Mouse (Mus musculus) olfactory bulb, adult 2 months (tissue): Measurements from ENCODE around the gene Mettl17. TPM values are rescaled to one million over a fixed set of nuclear protein-coding genes. Genes with fewer than 3 reads are reported as not detected.

Experiments used
- H3K27ac ChIP-seq: fragments of 200-500 bp; 2 replicates; pipeline ENCODE4 v1.5.1; 2012; ENCODE audit warnings: low read depth, low read length; ENCODE audit not compliant: insufficient read depth
- H3K4me1 ChIP-seq: fragments of 200-500 bp; 2 replicates; pipeline ENCODE4 v1.6.1; 2012; ENCODE audit warnings: low read length; ENCODE audit not compliant: control insufficient read depth, insufficient read depth
- H3K4me3 ChIP-seq: fragments of 200-500 bp; 2 replicates; pipeline ENCODE4 v1.5.1; 2012; ENCODE audit warnings: mild to moderate bottlenecking, low read depth, low read length, moderate library complexity; ENCODE audit not compliant: insufficient read depth
- CTCF ChIP-seq: fragments of 200-500 bp; IDR thresholded peaks from 2 replicates; pipeline ENCODE4 v1.5.1; 2012; ENCODE audit warnings: low read depth, mild to moderate bottlenecking, low read length, moderate library complexity; ENCODE audit not compliant: insufficient read depth
- POLR2A ChIP-seq: fragments of 200-500 bp; IDR thresholded peaks from 2 replicates; pipeline ENCODE4 v1.6.1; 2012; ENCODE audit warnings: mild to moderate bottlenecking, low read depth, low read length, moderate library complexity; ENCODE audit not compliant: insufficient read depth
- WGBS: fragments of 180-500 bp; shearing (Covaris S2); methylation state at CpG from one replicate; pipeline ENCODE4 v1.1.7; 2018; 5-methylcytosine and 5-hydroxymethylcytosine counted together
- polyA plus RNA-seq: library from polyadenylated mRNA; stranded (reverse); fragments of >200 nt; gene quantifications from 2 replicates; pipeline ENCODE4 v1.2.4, GENCODE M21; 2012; ENCODE audit warnings: low replicate concordance; ENCODE audit not compliant: missing spikeins, insufficient read depth, insufficient read length

The Mettl17 gene
- polyA plus RNA-seq, 1 experiment = not detected

DNA sequence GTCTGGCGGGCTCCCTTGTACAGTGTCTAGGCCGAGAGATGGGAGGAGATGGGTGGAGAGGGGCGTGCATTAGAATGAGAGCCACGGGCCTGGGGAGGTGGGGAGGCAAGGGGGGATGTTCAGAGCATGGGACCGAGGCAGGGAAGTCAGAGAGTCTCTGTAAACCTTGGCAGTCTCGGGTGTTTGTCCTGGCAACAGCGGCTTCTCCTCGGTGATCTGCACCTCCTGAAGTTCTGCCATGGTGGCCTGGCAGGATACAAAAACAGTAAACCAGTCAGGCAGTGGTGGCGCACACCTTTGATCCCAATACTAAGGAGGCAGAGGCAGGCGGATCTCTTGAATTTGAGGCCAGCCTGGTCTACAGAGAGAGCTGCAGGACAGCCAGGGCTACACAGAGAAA is 26.7 kb downstream of the Mettl17 start:
- H3K4me3 ChIP-seq = peak overlapping the region; percentile 17; the same call in 1 of the 2 replicates
- no peak for TF ChIP-seq CTCF
- no peak for TF ChIP-seq POLR2A
- H3K4me1 ChIP-seq = peaks cover 27% of the 10 kb centered on the region
- no peak overlapping the region for H3K27ac ChIP-seq
- 67% methylated on average over 10 of the region's 10 CpGs for WGBS

DNA sequence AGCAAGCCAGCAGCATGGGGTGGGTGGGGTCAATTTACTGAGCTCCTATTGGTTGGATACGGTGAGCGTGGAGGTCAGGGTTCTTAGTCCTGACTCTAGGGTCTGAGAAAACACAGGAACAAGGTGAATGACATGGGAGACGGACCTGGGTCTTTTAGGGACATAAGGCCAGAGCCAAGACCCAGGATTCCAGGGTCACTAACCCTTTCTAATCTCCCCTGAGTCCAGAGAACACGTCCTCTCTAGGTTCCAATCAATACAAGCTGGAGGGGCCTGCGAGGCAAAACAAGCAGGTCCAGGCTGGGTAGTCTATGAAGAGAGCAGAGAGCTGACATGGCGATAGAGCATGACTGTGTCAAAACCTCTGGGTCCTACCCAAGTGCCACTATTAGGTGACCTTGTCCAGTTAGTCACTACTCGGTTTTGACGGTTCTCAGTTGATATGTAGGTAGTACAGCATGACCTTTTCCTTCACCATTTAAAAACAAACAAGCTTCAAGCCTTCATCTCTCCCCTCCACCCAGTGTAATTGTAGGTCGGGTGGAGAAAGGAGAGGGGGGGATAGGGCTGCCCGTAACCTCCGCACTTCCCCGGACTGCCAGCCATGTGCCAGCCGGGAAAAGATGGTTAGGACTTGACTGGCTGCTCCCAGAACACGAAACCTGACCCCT is 27.9 kb downstream of the Mettl17 start:
- TF ChIP-seq POLR2A (no peak), CTCF (no peak)
- Histone ChIP-seq H3K27ac (peak overlapping the region; percentile 71), H3K4me3 (peak overlapping the region; percentile 79), H3K4me1 (peaks cover 23% of the 10 kb centered on the region)
- WGBS = 19% methylated on average over 14 of the region's 14 CpGs

DNA sequence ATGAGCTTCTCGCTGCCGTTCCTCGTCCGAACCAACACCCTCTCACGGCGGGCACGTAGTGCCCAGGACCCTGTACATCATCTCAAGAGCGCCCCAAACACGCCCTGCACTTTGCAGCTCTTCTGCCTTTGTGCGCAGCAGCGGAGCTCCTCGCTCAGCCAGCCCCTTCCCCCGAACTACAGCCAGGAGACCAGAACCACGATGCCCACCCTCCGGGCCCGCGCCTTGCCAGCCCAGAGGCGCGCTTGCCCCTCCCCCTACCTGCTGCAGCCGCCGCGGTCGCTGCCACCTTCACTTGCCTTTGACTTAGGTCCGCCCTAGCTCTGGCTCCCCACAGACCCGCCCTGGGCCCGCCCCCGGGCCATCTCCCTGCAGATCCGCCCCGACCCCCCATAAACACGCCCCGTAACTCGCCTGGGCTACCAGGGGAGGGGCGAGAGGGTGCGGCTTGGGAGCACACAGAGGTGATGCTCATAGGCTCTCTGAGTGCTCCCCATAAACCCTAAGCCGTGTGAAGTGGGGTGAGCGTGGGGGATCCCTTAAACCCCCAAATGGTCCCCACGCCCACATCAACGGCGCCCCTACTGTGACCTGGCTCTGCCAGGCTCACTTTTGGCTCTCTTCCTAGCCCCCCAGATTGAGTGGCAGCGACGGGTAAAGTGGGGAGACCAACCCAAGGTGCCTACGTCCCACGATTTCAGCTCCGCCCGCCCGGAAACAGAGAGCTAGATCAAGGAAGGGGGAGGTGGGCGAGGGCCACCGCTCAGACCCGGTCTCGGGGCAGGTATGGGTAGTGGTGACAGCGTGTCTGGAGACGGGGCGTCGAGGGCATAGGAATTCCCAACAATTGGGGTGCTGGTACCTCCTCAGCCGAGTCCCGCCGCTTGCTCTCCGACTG is 28.7 kb downstream of the Mettl17 start:
- no peak for TF ChIP-seq CTCF
- no peak for TF ChIP-seq POLR2A
- Histone ChIP-seq H3K4me1 (peaks cover 20% of the 10 kb centered on the region), H3K27ac (peak overlapping the region; percentile 71), H3K4me3 (peak overlapping the region; percentile 79)
- under 1% methylated on average over 58 of the region's 58 CpGs for WGBS

DNA sequence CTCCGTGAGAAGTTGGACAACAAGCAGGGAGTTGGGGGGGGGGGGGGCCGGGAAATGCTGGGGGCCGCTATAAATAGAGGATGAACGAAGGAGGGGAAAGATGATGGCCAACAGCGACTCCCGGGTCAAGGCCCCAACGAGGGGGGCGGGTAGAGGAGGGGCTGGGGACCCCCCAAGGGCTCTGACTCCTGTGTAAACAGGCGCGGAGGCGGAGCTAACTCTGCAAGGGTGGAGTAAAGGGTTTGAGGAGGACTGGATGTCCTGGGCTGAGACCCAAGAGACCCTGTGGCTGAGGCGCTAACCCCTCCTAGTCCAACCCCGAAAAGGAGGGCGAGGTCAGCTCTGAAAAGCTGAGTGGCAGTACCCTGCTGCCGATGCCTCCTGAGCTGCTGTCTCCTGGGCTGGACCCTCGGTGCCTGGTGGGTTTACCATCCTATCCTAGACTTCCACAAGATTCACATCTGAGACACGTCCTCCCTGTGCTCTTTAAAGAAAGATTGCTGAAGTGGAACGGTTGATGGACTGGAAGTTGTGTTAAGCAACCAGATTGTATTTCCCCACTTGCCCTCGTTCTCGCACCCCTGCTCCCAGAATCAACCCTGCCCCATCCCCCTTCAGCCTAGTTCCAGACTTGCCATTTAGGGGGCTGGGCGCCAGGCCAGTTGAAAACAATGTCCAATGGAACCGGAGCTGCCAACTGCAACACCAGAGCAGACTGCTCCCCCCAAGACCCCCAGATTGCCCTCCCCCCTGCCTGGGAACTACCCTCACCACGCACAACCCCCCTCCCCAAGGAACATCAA is 29.5 kb downstream of the Mettl17 start, which contains the start of gene Ndrg2:
Ndrg2 (minus strand) TSS at position 199 of the 803 bp plus-strand sequence.
- Histone ChIP-seq H3K27ac (peak within 1 kb of the TSS; percentile 71), H3K4me3 (peak within 1 kb of the TSS; percentile 79), H3K4me1 (peaks cover 20% of the 10 kb centered on the region)
- WGBS = 8% methylated on average over 23 of the region's 23 CpGs
- no peak for TF ChIP-seq CTCF
- no peak for TF ChIP-seq POLR2A

DNA sequence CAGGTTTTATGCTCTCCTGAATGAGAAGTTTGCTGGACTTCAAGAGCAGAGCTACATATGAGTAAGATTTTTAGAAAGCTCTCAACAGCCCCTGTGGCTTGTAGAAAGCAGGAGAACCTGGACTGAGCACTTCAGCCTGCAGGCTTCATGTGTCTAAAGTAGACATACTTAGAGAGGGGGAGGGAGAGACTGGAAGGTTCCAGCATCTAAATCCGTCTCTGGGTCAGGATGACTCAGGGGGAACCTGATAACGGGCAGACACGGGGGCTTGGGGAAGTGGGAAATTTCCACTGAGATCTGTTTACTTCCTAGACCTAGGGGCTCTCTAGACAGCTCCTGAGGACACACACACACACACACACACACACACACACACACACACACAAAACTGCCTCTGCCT is 30.4 kb downstream of the Mettl17 start:
- 5% methylated on average over 3 of the region's 3 CpGs for WGBS
- Histone ChIP-seq H3K4me3 (no peak overlapping the region), H3K4me1 (peaks cover 20% of the 10 kb centered on the region), H3K27ac (peak overlapping the region; percentile 54)
- TF ChIP-seq CTCF = no peak
- no peak for TF ChIP-seq POLR2A

DNA sequence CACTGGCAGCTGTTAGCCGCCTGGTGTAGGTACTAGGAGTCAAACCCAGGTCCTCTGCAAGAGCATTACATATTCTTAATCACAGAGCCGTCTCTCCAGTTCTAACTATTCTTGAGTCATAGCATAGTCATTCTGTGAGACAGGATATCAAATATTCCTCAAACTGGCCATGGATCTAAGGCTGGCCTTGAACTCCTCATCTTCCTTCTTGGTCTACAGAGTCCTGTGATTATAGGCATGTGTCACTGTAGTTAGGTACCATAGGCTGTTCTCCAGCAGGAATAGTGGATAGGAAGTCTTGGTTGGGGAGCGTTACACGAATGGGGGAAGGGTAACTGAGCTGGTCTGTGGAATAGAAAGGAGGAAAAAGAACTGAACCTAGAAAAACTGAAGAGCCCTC is 31.9 kb downstream of the Mettl17 start:
- peaks cover 23% of the 10 kb centered on the region for H3K4me1 ChIP-seq
- H3K27ac ChIP-seq = no peak overlapping the region
- 95% methylated on average over 4 of the region's 4 CpGs for WGBS
- no peak overlapping the region for H3K4me3 ChIP-seq
- TF ChIP-seq POLR2A (no peak), CTCF (no peak)

DNA sequence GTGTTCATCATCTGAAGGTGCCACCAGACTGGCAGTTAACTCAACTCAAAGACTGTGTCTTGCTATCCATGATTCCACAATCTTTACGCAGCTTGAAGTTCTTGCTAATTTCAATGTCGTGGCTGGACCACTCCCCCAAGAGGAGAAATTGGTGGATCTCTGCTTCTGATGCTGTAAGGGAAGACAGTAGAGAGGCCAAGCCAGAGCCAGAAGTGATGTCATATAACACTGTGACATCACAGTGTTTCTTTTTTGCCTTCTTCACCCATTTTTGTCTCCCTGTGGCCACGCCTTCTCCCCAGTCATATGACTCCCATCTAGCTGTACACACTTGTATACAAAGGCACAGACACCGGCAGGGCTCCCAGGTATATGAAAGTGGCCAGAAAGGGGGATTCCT is 33.5 kb downstream of the Mettl17 start, which contains the start of gene Tppp2:
Tppp2 (plus strand) TSS at position 301 of the 400 bp plus-strand sequence.
- 96% methylated on average over 4 of the region's 4 CpGs for WGBS
- Histone ChIP-seq H3K4me3 (no peak within 1 kb of the TSS), H3K27ac (no peak within 1 kb of the TSS), H3K4me1 (peaks cover 31% of the 10 kb centered on the region)
- TF ChIP-seq CTCF = no peak
- no peak for TF ChIP-seq POLR2A

DNA sequence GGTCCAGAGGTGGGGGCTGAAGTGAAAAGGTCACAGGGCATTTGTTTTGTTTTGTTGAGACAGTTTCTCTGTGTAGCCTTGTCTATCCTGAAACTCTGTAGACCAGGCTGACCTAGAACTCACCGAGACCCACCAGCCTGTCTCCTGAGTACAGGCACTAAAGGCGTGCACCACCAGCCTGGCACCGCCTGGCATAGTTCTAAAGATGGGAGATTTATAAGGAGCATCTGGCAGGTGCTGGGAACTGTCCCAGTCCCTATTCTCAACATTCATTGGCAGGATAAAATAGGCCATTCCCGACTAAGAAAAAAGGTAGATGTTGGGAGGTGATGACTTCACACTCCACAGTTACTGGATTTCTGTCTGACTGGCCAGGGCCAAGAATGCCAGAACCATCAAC is 34.3 kb downstream of the Mettl17 start:
- H3K4me3 ChIP-seq = no peak overlapping the region
- H3K4me1 ChIP-seq = peaks cover 27% of the 10 kb centered on the region
- TF ChIP-seq POLR2A = no peak
- TF ChIP-seq CTCF = no peak
- 79% methylated on average over 4 of the region's 4 CpGs for WGBS
- H3K27ac ChIP-seq = no peak overlapping the region
